Mouse (Mus musculus) embryonic facial prominence, embryonic 10.5 days (tissue): ENCODE measurements around the gene Iyd. TPM values are rescaled to one million over a fixed set of nuclear protein-coding genes. Genes with fewer than 3 reads are reported as not detected.

Experiments
- DNase-seq: peaks from one replicate; pipeline ENCODE4 v3.0.0-alpha.2; 2017; ENCODE audit warnings: low spot score
- H3K27ac ChIP-seq: fragments of 300-500 bp; sonication (generic); replicated peaks from 2 replicates; pipeline ENCODE4 v1.5.1; 2016; ENCODE audit warnings: mild to moderate bottlenecking
- H3K27me3 ChIP-seq: fragments of 300-500 bp; sonication (generic); replicated peaks from 2 replicates; pipeline ENCODE4 v1.6.1; 2016; ENCODE audit warnings: low read depth, mild to moderate bottlenecking; ENCODE audit not compliant: poor library complexity, severe bottlenecking
- H3K36me3 ChIP-seq: fragments of 300-500 bp; sonication (generic); replicated peaks from 2 replicates; pipeline ENCODE4 v1.6.1; 2016; ENCODE audit warnings: mild to moderate bottlenecking, moderate library complexity
- H3K4me1 ChIP-seq: fragments of 300-500 bp; sonication (generic); 2 replicates; pipeline ENCODE4 v1.6.1; 2016
- H3K4me3 ChIP-seq: fragments of 300-500 bp; sonication (generic); 2 replicates; pipeline ENCODE4 v1.5.1; 2016; ENCODE audit warnings: mild to moderate bottlenecking, moderate library complexity
- H3K9me3 ChIP-seq: fragments of 300-500 bp; sonication (generic); 2 replicates; pipeline ENCODE4 v1.6.1; 2016; ENCODE audit warnings: mild to moderate bottlenecking
- WGBS: fragments of 180-500 bp; shearing (Covaris S2); methylation state at CpG from one replicate; pipeline ENCODE4 v1.1.7; 2016; 5-methylcytosine and 5-hydroxymethylcytosine counted together
- polyA plus RNA-seq: library from polyadenylated mRNA; unstranded; fragments of >200 nt; fragmentation: Nextera tagmentation; extraction: Ambion mirVana; gene quantifications from 2 replicates; pipeline ENCODE4 v1.2.1, GENCODE M21; 2016

The Iyd gene
- polyA plus RNA-seq, 1 experiment from 2014 or later: not detected

DNA sequence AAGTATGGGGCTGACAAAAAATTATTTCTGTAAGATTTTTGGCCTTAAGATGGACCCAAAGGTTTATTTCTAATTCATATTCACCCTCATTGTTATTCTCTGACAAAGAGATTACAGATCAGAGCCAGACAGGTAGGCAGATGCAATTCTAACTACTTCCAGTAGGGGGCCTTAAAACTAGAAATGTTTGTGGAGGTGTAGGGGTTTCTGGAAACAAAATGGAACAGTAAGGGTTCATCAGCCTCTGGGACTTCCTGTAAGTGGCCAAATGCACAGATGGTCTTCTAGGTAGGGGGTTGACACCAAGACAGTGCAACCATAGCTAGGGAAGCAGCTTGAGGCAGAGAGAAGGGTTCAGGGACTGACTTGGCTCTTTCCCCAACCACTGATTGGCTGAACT is 22.1 kb downstream of the Iyd start:
- no peaks in the 10 kb centered on the region for H3K36me3 ChIP-seq
- peaks cover 17% of the 10 kb centered on the region for H3K4me1 ChIP-seq
- no peaks in the 10 kb centered on the region for H3K27me3 ChIP-seq
- no peak for DNase-seq
- H3K9me3 ChIP-seq: 0 out of 2 replicates have a peak, but pooled peaks cover 1% of the 10 kb centered on the region
- no peak overlapping the region for H3K27ac ChIP-seq
- no peak overlapping the region for H3K4me3 ChIP-seq

DNA sequence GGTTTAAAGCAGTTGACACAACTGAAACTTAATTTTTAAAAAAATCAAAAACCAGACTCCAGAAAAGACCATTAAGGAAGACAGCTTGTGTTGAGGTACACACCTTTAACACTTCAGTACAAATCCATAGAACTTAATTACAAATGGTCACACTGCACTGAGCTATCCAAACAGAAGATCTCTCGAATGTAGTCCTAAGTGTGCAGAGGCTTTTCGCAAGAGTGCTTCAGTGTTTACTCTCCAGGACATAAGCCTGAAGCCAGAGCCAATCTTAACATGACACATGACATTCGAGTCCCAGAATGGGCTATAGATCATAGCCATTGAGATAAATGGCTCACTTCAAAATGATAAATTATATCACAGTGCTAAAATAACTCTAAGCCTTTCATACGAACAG is 25.1 kb downstream of the Iyd start:
- DNase-seq: no peak
- Histone ChIP-seq H3K27ac (no peak overlapping the region), H3K9me3 (no peaks in the 10 kb centered on the region), H3K4me3 (no peak overlapping the region), H3K27me3 (no peaks in the 10 kb centered on the region), H3K4me1 (peaks cover 17% of the 10 kb centered on the region), H3K36me3 (no peaks in the 10 kb centered on the region)
- 74% methylated on average over 4 of the region's 4 CpGs for WGBS

DNA sequence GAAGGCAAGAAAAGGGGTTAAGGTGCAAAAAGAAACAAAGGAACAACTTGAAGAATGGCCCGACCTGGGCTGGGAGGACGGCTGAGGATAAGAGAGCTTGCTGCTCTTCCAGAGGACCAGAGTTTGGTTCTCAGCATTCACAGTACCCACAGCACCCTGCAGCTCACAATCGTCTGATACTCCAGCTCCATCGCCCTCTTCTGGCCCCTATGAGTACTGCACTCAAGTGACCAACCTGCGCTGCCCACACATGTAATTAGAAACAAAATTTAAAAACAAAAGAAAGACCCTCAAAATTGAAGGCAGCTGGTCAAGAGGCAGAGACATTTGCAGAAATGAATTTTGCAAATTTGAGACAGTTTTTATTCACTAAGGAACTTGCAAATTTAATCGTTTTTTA is 27.8 kb downstream of the Iyd start:
- Histone ChIP-seq H3K27me3 (no peaks in the 10 kb centered on the region), H3K9me3 (no peaks in the 10 kb centered on the region), H3K27ac (no peak overlapping the region), H3K36me3 (no peaks in the 10 kb centered on the region), H3K4me3 (no peak overlapping the region), H3K4me1 (peaks cover 17% of the 10 kb centered on the region)
- 72% methylated on average over 6 of the region's 6 CpGs for WGBS
- DNase-seq: peak; percentile 20

DNA sequence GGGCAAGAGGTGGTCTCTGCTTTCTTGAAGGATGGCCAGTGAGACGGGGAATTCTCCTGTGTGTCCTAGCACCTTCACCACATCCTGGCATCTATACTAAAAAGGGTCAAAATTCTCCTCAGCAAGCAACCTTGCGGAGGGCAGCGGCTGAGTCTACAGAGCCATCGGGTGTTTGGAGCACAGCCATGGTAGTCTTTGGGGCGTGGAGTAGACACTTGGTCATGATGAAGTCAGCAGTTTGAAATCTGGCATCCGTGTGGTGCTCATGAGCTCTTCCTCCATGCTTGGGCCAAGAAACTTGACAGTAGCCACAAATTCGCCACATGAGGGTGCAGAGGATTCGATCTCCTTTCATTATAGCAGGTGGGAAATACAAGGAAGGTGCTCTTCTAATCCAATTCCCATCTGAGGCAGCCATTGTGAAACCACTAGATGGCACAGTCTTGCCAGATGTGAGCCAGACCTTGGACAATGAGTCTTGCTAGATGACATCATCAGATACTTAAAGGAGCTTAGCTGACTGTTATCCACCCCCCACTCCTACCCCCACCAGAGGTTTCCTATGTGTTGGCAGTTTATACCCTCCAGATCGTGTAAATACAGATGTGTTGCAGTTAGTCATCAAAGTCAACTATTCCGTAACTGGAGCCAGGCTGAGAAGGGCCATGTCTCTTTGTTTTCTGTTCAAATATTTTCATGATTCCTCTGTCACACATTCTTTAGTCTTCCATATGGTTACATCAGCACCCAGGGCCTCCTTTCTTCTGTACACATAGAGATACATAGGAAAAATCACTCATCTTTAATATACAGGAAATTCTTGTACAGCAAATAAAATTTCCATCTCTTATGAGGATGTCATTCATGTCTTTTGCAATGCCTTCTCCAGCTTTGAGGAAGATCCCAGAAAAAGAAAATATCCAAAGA is 32.9 kb downstream of the Iyd start:
- 71% methylated on average over 10 of the region's 10 CpGs for WGBS
- no peak overlapping the region for H3K27ac ChIP-seq

DNA sequence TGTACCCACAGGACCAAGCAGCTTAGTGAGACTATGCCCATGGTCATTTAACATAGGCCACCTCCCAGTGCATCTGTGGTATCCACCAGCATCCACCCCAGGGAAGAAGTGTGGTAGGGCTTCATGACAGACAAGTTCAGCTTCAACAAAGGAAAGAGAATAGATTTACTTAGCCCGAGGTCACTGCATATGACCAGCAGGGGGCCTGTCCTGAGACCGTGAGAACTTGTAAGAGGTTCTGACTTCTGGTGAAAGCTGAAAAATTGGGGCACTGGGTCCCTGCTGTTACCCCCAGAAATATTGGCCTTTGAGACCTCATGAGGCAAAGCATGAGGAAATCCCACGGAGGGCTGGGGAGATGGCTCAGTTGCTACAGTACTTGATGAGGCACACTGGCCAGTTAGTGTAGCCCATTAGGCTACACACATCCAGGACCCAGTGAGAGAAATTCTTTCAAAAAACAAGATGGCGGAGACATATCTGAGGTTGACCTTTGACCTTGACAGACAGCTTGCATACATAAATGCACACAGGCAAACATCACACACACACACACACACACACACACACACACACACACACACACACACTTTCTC is 34.0 kb downstream of the Iyd start:
- Histone ChIP-seq H3K27ac (peak overlapping the region; percentile 20; the same call in 1 of the 2 replicates), H3K4me3 (no peak overlapping the region), H3K36me3 (no peaks in the 10 kb centered on the region), H3K9me3 (no peaks in the 10 kb centered on the region), H3K27me3 (no peaks in the 10 kb centered on the region), H3K4me1 (0 out of 2 replicates have a peak, but pooled peaks cover 3% of the 10 kb centered on the region)
- 71% methylated on average over 4 of the region's 4 CpGs for WGBS
- peak; percentile 61 for DNase-seq

More for the DNA sequence above, 32.9 kb downstream of the Iyd start:
- peak; percentile 59 for DNase-seq
- H3K9me3 ChIP-seq: no peaks in the 10 kb centered on the region
- H3K4me1 ChIP-seq: 0 out of 2 replicates have a peak, but pooled peaks cover 3% of the 10 kb centered on the region
- no peaks in the 10 kb centered on the region for H3K36me3 ChIP-seq
- no peak overlapping the region for H3K4me3 ChIP-seq
- no peaks in the 10 kb centered on the region for H3K27me3 ChIP-seq

DNA sequence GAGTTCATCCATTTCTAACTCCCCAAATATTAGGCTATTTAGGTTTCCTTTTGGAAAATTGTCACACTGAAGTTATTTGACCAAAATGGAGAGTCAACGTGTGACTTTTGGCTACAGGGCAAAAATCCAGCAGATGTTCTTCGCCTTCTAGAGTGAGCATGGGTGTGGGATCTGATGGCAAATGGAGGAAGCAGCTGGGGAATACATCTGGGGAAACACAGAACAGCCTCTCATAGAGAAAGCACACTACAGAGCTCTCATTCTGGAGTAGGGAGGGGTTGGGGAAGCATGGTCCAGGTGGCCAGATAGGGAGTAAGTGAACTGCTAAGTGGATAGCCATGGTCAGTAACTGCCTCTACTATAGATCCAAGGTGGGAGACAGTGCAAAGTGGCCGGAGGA is 50.6 kb downstream of the Iyd start:
- DNase-seq: no peak
- WGBS: 67% methylated on average over 3 of the region's 3 CpGs
- Histone ChIP-seq H3K27me3 (no peaks in the 10 kb centered on the region), H3K27ac (no peak overlapping the region), H3K4me1 (peaks cover 13% of the 10 kb centered on the region), H3K36me3 (no peaks in the 10 kb centered on the region), H3K9me3 (no peaks in the 10 kb centered on the region), H3K4me3 (no peak overlapping the region)

DNA sequence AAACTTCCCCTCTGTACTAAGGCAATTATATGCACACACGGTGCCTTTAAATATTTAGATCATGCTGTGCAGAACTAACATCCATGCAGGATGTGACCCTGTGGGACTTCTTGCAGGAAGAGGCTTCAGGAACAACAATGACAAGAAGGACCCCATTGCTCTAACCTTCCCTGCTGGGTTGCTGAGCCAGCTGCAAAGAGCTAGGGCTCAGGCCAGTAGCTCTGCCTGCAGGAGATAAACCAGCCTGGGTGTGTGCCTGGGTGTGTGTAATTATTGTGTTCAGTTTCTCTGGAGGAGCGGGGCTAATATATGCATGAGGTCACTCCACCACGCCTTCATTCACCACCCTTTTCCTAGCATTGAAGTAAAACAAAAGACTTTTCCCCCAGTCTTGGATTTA is 51.8 kb downstream of the Iyd start:
- peak; percentile 8 for DNase-seq
- Histone ChIP-seq H3K4me1 (peaks cover 13% of the 10 kb centered on the region), H3K27me3 (no peaks in the 10 kb centered on the region), H3K4me3 (no peak overlapping the region), H3K36me3 (no peaks in the 10 kb centered on the region), H3K27ac (peak overlapping the region; percentile 14), H3K9me3 (no peaks in the 10 kb centered on the region)
- WGBS: 36% methylated on average over 3 of the region's 3 CpGs

DNA sequence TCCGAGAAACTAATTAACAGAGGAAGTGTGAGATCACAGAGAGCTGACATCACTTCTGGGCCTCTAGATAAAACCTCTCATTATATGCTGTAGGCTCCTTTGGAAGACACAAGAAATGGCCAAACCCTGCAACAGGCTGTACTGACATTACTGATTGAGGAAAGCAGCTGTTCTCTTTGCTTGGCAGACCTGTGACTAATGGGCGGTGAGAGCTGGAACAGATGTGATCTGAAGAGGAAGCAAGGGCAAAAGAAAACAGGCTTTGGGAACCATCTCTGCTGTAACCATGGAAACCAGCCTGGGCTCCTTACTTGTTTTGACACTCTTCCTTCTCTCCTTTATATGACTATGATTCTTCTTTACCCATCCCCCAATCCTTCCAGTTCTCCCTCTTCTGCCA is 56.7 kb downstream of the Iyd start:
- Histone ChIP-seq H3K36me3 (no peaks in the 10 kb centered on the region), H3K27me3 (no peaks in the 10 kb centered on the region), H3K4me3 (no peak overlapping the region), H3K27ac (no peak overlapping the region), H3K9me3 (0 out of 2 replicates have a peak, but pooled peaks cover 5% of the 10 kb centered on the region), H3K4me1 (peaks cover 4% of the 10 kb centered on the region; the same call in 1 of the 2 replicates)
- peak; percentile 27 for DNase-seq
- WGBS: 52% methylated on average over 2 of the region's 2 CpGs

DNA sequence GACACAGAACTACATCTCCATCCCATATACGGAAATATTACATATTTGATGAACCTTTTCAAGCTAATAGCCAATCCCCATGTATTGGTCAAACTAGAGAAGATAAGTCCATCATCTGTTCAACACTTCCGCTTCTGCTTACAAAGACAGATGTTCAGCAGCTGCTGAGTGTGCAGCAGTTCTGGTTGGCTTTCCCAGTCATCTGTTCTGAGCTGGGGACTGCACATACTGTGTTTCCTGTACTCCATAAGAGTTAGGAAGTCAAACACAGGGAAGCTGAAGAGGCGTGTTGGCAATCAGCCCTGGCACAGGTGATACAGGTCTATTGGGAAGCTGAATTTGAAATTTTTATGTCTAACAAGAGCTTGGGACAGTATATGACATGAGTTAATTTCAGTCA is 57.7 kb downstream of the Iyd start:
- H3K36me3 ChIP-seq: no peaks in the 10 kb centered on the region
- H3K27me3 ChIP-seq: no peaks in the 10 kb centered on the region
- WGBS: 91% methylated on average over 3 of the region's 3 CpGs
- no peak for DNase-seq
- H3K9me3 ChIP-seq: 0 out of 2 replicates have a peak, but pooled peaks cover 5% of the 10 kb centered on the region
- H3K4me1 ChIP-seq: 0 out of 2 replicates have a peak, but pooled peaks cover 2% of the 10 kb centered on the region
- H3K27ac ChIP-seq: no peak overlapping the region
- H3K4me3 ChIP-seq: no peak overlapping the region

Other genes starting within 250 kb of the Iyd start
- gene Ppp1r14c, start 174.2 kb upstream of the Iyd start, polyA plus RNA-seq: 2.3 and 2.4 TPM in 2 replicates
- 13.7 and 14.4 TPM in 2 replicates for gene Plekhg1, start 200.1 kb downstream of the Iyd start, polyA plus RNA-seq